Mouse (Mus musculus): ENCODE measurements around the gene Olfr2.

Olfr2 gene

GRCm38 (mm10) chr7:107005972-107006371, at the start of gene Olfr2:
Gene Olfr2, minus strand, starts transcription at chr7:107006072.
- no peak for DNase-seq

- DNase-seq: peak in 1 of 2 experiments; percentile 4
Measured at GRCm38 (mm10) chr7:107047578-107047977, 41.7 kb upstream of the Olfr2 start.

- no peak for DNase-seq
Measured at GRCm38 (mm10) chr7:107045833-107046232, 40.0 kb upstream of the Olfr2 start.

GRCm38 (mm10) chr7:107044407-107044806, 38.5 kb upstream of the Olfr2 start:
- no peak for DNase-seq

GRCm38 (mm10) chr7:107043136-107043535, 37.3 kb upstream of the Olfr2 start:
- DNase-seq: no peak

- no peak for DNase-seq
Measured at GRCm38 (mm10) chr7:107039934-107040563, 34.2 kb upstream of the Olfr2 start.

- no peak for DNase-seq
Measured at GRCm38 (mm10) chr7:107030874-107031273, 25.0 kb upstream of the Olfr2 start, which contains the start of gene Olfr713. Gene Olfr713, plus strand, starts transcription at chr7:107031174.

GRCm38 (mm10) chr7:107004169-107004568, 1.7 kb downstream of the Olfr2 start:
- no peak for DNase-seq

- no peak for DNase-seq
Measured at GRCm38 (mm10) chr7:107000798-107001197, 5.1 kb downstream of the Olfr2 start.

- DNase-seq: no peak
Measured at GRCm38 (mm10) chr7:106985236-106985635, 20.6 kb downstream of the Olfr2 start.

- DNase-seq: no peak
Measured at GRCm38 (mm10) chr7:106975353-106975752, 30.5 kb downstream of the Olfr2 start, which contains the start of gene Olfr711. Gene Olfr711, minus strand, starts transcription at chr7:106975453.

- peak in 1 of 2 experiments; percentile 4 for DNase-seq
Measured at GRCm38 (mm10) chr7:106967503-106967902, 38.4 kb downstream of the Olfr2 start.

- no peak for DNase-seq
Measured at GRCm38 (mm10) chr7:106963837-106964236, 42.0 kb downstream of the Olfr2 start, which contains the start of gene Olfr6. Gene Olfr6, minus strand, starts transcription at chr7:106963937.

- DNase-seq: no peak
Measured at GRCm38 (mm10) chr7:106948212-106948611, 57.7 kb downstream of the Olfr2 start, which contains the start of gene Olfr710. Gene Olfr710, minus strand, starts transcription at chr7:106948312.
